Mouse (Mus musculus) cerebellum, postnatal 25 days (tissue): ENCODE results near the gene Dhrs11.

Experiments used
- DNase-seq, 2 experiments: peaks; one replicate each; pipeline ENCODE4 v3.0.0; 2021; ENCODE audit warnings: mixed read lengths in 2 of 2

Dhrs11 gene

GRCm38 (mm10) chr11:84822487-84822886, 6.3 kb downstream of the Dhrs11 start:
- no peak for DNase-seq

GRCm38 (mm10) chr11:84821131-84821770, 7.5 kb downstream of the Dhrs11 start:
- no peak for DNase-seq

- DNase-seq, result peak; percentile 91 to 96
These were observed 9.7 kb downstream of the Dhrs11 start, which contains the start of gene Mrm1 for GRCm38 (mm10) chr11:84818961-84819692. Mrm1 (minus strand) TSS chr11:84819515.

GRCm38 (mm10) chr11:84818085-84818960, 10.5 kb downstream of the Dhrs11 start:
- peak; percentile 71 to 77 for DNase-seq

- DNase-seq, result peak in 1 of 2 experiments; percentile 53
These were observed 11.4 kb downstream of the Dhrs11 start for GRCm38 (mm10) chr11:84817362-84817761.

- peak; percentile 80 to 86 for DNase-seq
These were observed 14.9 kb downstream of the Dhrs11 start for GRCm38 (mm10) chr11:84813724-84814510.

GRCm38 (mm10) chr11:84804373-84804772, 24.4 kb downstream of the Dhrs11 start:
- DNase-seq, result no peak

- DNase-seq, result peak; percentile 80 to 88
These were observed 31.0 kb downstream of the Dhrs11 start for GRCm38 (mm10) chr11:84797627-84798353.

GRCm38 (mm10) chr11:84797026-84797425, 31.8 kb downstream of the Dhrs11 start:
- DNase-seq, result no peak

GRCm38 (mm10) chr11:84794496-84795113, 34.2 kb downstream of the Dhrs11 start:
- DNase-seq, result peak; percentile 88 to 91

- DNase-seq, result no peak
These were observed 35.2 kb downstream of the Dhrs11 start for GRCm38 (mm10) chr11:84793545-84793944.

- DNase-seq, result no peak
These were observed 38.4 kb downstream of the Dhrs11 start for GRCm38 (mm10) chr11:84790383-84790782.

GRCm38 (mm10) chr11:84780143-84780870, 48.5 kb downstream of the Dhrs11 start:
- DNase-seq, result no peak

GRCm38 (mm10) chr11:84775560-84775959, 53.2 kb downstream of the Dhrs11 start:
- DNase-seq, result no peak

GRCm38 (mm10) chr11:84774870-84775514, 53.8 kb downstream of the Dhrs11 start:
- DNase-seq, result no peak
